Mouse (Mus musculus): Measurements from ENCODE around the gene Cabcoco1. TPM values are rescaled to one million over a fixed set of nuclear protein-coding genes. Genes with fewer than 3 reads are reported as not detected.

Gene Cabcoco1
- 10 to 100 TPM; 20.1 to 29.2 (median 22.5) TPM for total RNA-seq (2022)

- DNase-seq (ENCODE audit: low spot score) = peak; percentile 20
Measured at GRCm38 (mm10) chr10:68541139-68541942, at the start of gene Cabcoco1. Gene Cabcoco1, minus strand, starts transcription at chr10:68541896.

- no peak for DNase-seq (ENCODE audit: low spot score)
Measured at GRCm38 (mm10) chr10:68589530-68590252, 48.0 kb upstream of the Cabcoco1 start.

- DNase-seq (ENCODE audit: low spot score) = no peak
Measured at GRCm38 (mm10) chr10:68587416-68588040, 45.8 kb upstream of the Cabcoco1 start.

- no peak for DNase-seq (ENCODE audit: low spot score)
Measured at GRCm38 (mm10) chr10:68577321-68577720, 35.6 kb upstream of the Cabcoco1 start.

- no peak for DNase-seq (ENCODE audit: low spot score)
Measured at GRCm38 (mm10) chr10:68568172-68568571, 26.5 kb upstream of the Cabcoco1 start.

- DNase-seq (ENCODE audit: low spot score) = no peak
Measured at GRCm38 (mm10) chr10:68562344-68562743, 20.6 kb upstream of the Cabcoco1 start.

- DNase-seq (ENCODE audit: low spot score) = no peak
Measured at GRCm38 (mm10) chr10:68558828-68559219, 17.1 kb upstream of the Cabcoco1 start.

GRCm38 (mm10) chr10:68558105-68558827 lies 16.6 kb upstream of the Cabcoco1 start:
- peak; percentile 86 for DNase-seq (ENCODE audit: low spot score)

- no peak for DNase-seq (ENCODE audit: low spot score)
Measured at GRCm38 (mm10) chr10:68553677-68554076, 12.0 kb upstream of the Cabcoco1 start.

- no peak for DNase-seq (ENCODE audit: low spot score)
Measured at GRCm38 (mm10) chr10:68552556-68552955, 10.9 kb upstream of the Cabcoco1 start.

GRCm38 (mm10) chr10:68551316-68551715 lies 9.6 kb upstream of the Cabcoco1 start:
- DNase-seq (ENCODE audit: low spot score) = no peak

- DNase-seq (ENCODE audit: low spot score) = no peak
Measured at GRCm38 (mm10) chr10:68550668-68551267, 9.1 kb upstream of the Cabcoco1 start.

- no peak for DNase-seq (ENCODE audit: low spot score)
Measured at GRCm38 (mm10) chr10:68543107-68543506, 1.4 kb upstream of the Cabcoco1 start.

GRCm38 (mm10) chr10:68541943-68542420 lies 286 bp upstream of the Cabcoco1 start:
- no peak for DNase-seq (ENCODE audit: low spot score)

- DNase-seq (ENCODE audit: low spot score) = no peak
Measured at GRCm38 (mm10) chr10:68540612-68541011, 1.1 kb downstream of the Cabcoco1 start.

- DNase-seq (ENCODE audit: low spot score) = no peak
Measured at GRCm38 (mm10) chr10:68537261-68537950, 4.3 kb downstream of the Cabcoco1 start.

- DNase-seq (ENCODE audit: low spot score) = no peak
Measured at GRCm38 (mm10) chr10:68529364-68530049, 12.2 kb downstream of the Cabcoco1 start.

GRCm38 (mm10) chr10:68528958-68529357 lies 12.7 kb downstream of the Cabcoco1 start:
- DNase-seq (ENCODE audit: low spot score) = no peak

GRCm38 (mm10) chr10:68522106-68522505 lies 19.6 kb downstream of the Cabcoco1 start:
- no peak for DNase-seq (ENCODE audit: low spot score)
